ENCODE assay signal across 23 mouse cellular contexts in genomic region chr1:156961481-156962265, GRCm38 (mm10).
"Had no signal": no experiment of that assay in that cellular context is flagged by ENCODE, and none has a peak within 500 bp of the region (broad histone marks: within the 10 kb centered on the region; RNA-seq: fewer than 3 reads in every experiment).

No protein-coding gene starts in this region.

- H3K27me3 ChIP-seq: liver, embryonic 15.5 days; lung, embryonic 15.5 days; neural tube, embryonic 12.5 days; neural tube, embryonic 15.5 days; stomach, embryonic 15.5 days had no signal

- ATAC-seq: liver, embryonic 12.5 days had no signal

- H3K4me3 ChIP-seq: layer of hippocampus, adult 2 months; liver, embryonic 12.5 days; liver, embryonic 15.5 days; lung, embryonic 15.5 days; neural tube, embryonic 12.5 days; neural tube, embryonic 15.5 days; stomach, embryonic 15.5 days had no signal

- H3K9ac ChIP-seq: liver, embryonic 12.5 days; liver, embryonic 15.5 days; lung, embryonic 15.5 days; neural tube, embryonic 12.5 days; neural tube, embryonic 15.5 days; stomach, embryonic 15.5 days had no signal

- H3K4me2 ChIP-seq: liver, embryonic 12.5 days; liver, embryonic 15.5 days; lung, embryonic 15.5 days; midbrain, embryonic 11.5 days; neural tube, embryonic 12.5 days; neural tube, embryonic 15.5 days; stomach, embryonic 15.5 days had no signal

- H3K9me3 ChIP-seq: liver, embryonic 12.5 days; liver, embryonic 15.5 days; lung, embryonic 15.5 days; neural tube, embryonic 12.5 days; neural tube, embryonic 15.5 days; stomach, embryonic 15.5 days had no signal

- H3K27ac ChIP-seq: kidney, postnatal 0 days; layer of hippocampus, adult 2 months; liver, embryonic 12.5 days; liver, embryonic 15.5 days; lung, embryonic 15.5 days; neural tube, embryonic 12.5 days; neural tube, embryonic 15.5 days; stomach, embryonic 15.5 days had no signal

- H3K4me1 ChIP-seq: neural tube, embryonic 12.5 days; neural tube, embryonic 15.5 days; stomach, embryonic 15.5 days had no signal

- H3K36me3 ChIP-seq: liver, embryonic 12.5 days; liver, embryonic 15.5 days; lung, embryonic 15.5 days; neural tube, embryonic 12.5 days; neural tube, embryonic 15.5 days; stomach, embryonic 15.5 days had no signal

- DNase-seq: kidney, adult 2 months; kidney, postnatal 25 days; layer of hippocampus, adult 9-11 months; lung, adult 18-20 months; lung, postnatal 10 days; lung, postnatal 4 days; midbrain, embryonic 14.5 days; right cerebral cortex, adult 18-20 months; right cerebral cortex, postnatal 14 days; right cerebral cortex, postnatal 4 days; spleen, adult 18-20 months; thymus, adult 2 months; thymus, postnatal 14 days; thymus, postnatal 4 days had no signal
